Mouse (Mus musculus): ENCODE measurements at regions not wholly inside any gene's neighbourhood (a gene's known extent, or its start where the extent isn't known, plus 50 kb on each side); places are given as distances from the start of the nearest gene placed in this dataset.

GRCm38 (mm10) chr8:26488590-26488989 lies 369.3 kb downstream of the Gm45692 start:
- TF ChIP-seq USF2 (conservative IDR thresholded peaks at IDR 0.05; ENCODE audit: low read depth, low read length) (no peak), POLR2AphosphoS2 (IDR thresholded peaks at IDR 0.05; ENCODE audit: low read depth, low read length) (no peak), PAX5 (IDR thresholded peaks at IDR 0.05; ENCODE audit: low read length) (no peak), MAX (IDR thresholded peaks at IDR 0.05; ENCODE audit: low read length) (no peak), SIN3A (IDR thresholded peaks at IDR 0.05; ENCODE audit: low read length) (no peak), RCOR1 (conservative IDR thresholded peaks at IDR 0.05; ENCODE audit: low read depth, low read length) (no peak), MXI1 (IDR thresholded peaks at IDR 0.05; ENCODE audit: low read depth, low read length) (no peak), UBTF (IDR thresholded peaks at IDR 0.05; ENCODE audit: low read depth, low read length) (no peak), ZKSCAN1 (IDR thresholded peaks at IDR 0.05; ENCODE audit: borderline replicate concordance, low read depth, low read length) (no peak), GABPA (IDR thresholded peaks at IDR 0.05; ENCODE audit: insufficient replicate concordance, low read depth, low read length) (no peak), USF1 (IDR thresholded peaks at IDR 0.05; ENCODE audit: low read depth, low read length) (no peak)
- H3K36me3 ChIP-seq (replicated peaks in 1 of 2; ENCODE audit: control insufficient read depth in 1 of 2, insufficient read depth in 1 of 2, low read length in 1 of 2): no peaks in the 10 kb centered on the region
- dilution Hi-C loops (cut with MboI; ENCODE audit: extremely low pct_ligation_motif_present, extremely low pct_unique_long_range_greater_than_20kb, low sequenced_read_pairs): no loop called here

GRCm38 (mm10) chr8:26501196-26501813 lies 382.0 kb downstream of the Gm45692 start:
- Histone ChIP-seq H3K9ac (ENCODE audit: insufficient read depth, low read depth) (no peak overlapping the region), H3K4me2 (ENCODE audit: insufficient read depth, low read depth, poor library complexity, severe bottlenecking) (no peak overlapping the region), H3K27ac (ENCODE audit: insufficient read depth, low read depth) (no peak overlapping the region), H3K27me3 (replicated peaks) (no peaks in the 10 kb centered on the region), H3K79me2 (replicated peaks; ENCODE audit: control insufficient read depth, extremely low read depth, insufficient read depth, poor library complexity, severe bottlenecking) (no peaks in the 10 kb centered on the region), H3K4me1 (ENCODE audit: control insufficient read depth in 1 of 2, insufficient read depth in 2 of 2) (peaks cover 0 to 7% of the 10 kb centered on the region in 2 experiments; a peak in 1 of 4 replicates), H3K36me3 (replicated peaks in 1 of 2; ENCODE audit: control insufficient read depth in 1 of 2, insufficient read depth in 1 of 2, low read length in 1 of 2) (no peaks in the 10 kb centered on the region), H3K9me3 (replicated peaks; ENCODE audit: low read length) (no peaks in the 10 kb centered on the region), H3K4me3 (replicated peaks in 1 of 3; ENCODE audit: low read depth in 2 of 3, low read length in 2 of 3, poor library complexity in 1 of 3) (no peak overlapping the region)
- no peak for DNase-seq (ENCODE audit: extremely low read depth)
- no peak for TF ChIP-seq IRF4 (IDR thresholded peaks at IDR 0.05; ENCODE audit: low read depth, low read length)
- no peak for TF ChIP-seq TBP (conservative IDR thresholded peaks at IDR 0.05; ENCODE audit: low read depth, low read length)
- TF ChIP-seq CHD2 (IDR thresholded peaks at IDR 0.05; ENCODE audit: low read length): no peak
- TF ChIP-seq ELF1 (IDR thresholded peaks at IDR 0.05; ENCODE audit: low read depth, low read length): no peak
- TF ChIP-seq EP300 (IDR thresholded peaks at IDR 0.05; ENCODE audit: low read length): no peak
- TF ChIP-seq POLR2AphosphoS2 (IDR thresholded peaks at IDR 0.05; ENCODE audit: low read depth, low read length): no peak
- no peak for TF ChIP-seq MXI1 (IDR thresholded peaks at IDR 0.05; ENCODE audit: low read depth, low read length)
- no peak for TF ChIP-seq SMC3 (IDR thresholded peaks at IDR 0.05; ENCODE audit: low read depth, low read length)
- TF ChIP-seq ZC3H11A (IDR thresholded peaks at IDR 0.05; ENCODE audit: low read depth, low read length): no peak
- no peak for TF ChIP-seq MAFK (IDR thresholded peaks at IDR 0.05; ENCODE audit: insufficient replicate concordance, low read length)
- TF ChIP-seq MAZ (IDR thresholded peaks at IDR 0.05; ENCODE audit: low read depth, low read length): no peak
- no peak for TF ChIP-seq RAD21 (IDR thresholded peaks at IDR 0.05; ENCODE audit: low read depth, low read length)
- TF ChIP-seq USF1 (IDR thresholded peaks at IDR 0.05; ENCODE audit: low read depth, low read length): no peak
- no peak for TF ChIP-seq TCF12 (IDR thresholded peaks at IDR 0.05; ENCODE audit: low read depth, low read length)
- no peak for TF ChIP-seq JUN (IDR thresholded peaks at IDR 0.05; ENCODE audit: insufficient read depth, low read depth, low read length)
- no peak for TF ChIP-seq MYC (IDR thresholded peaks at IDR 0.05; ENCODE audit: low read depth, low read length)
- TF ChIP-seq UBTF (IDR thresholded peaks at IDR 0.05; ENCODE audit: low read depth, low read length): no peak
- no peak for TF ChIP-seq PAX5 (IDR thresholded peaks at IDR 0.05; ENCODE audit: low read length)
- TF ChIP-seq GABPA (IDR thresholded peaks at IDR 0.05; ENCODE audit: insufficient replicate concordance, low read depth, low read length): no peak
- in situ Hi-C loops (cut with MboI; ENCODE audit: low pct_ligation_motif_present, low pct_unique_long_range_greater_than_20kb, low sequenced_read_pairs): no loop called here
- dilution Hi-C loops (cut with MboI; ENCODE audit: extremely low pct_ligation_motif_present, extremely low pct_unique_long_range_greater_than_20kb, low sequenced_read_pairs): no loop called here

More at GRCm38 (mm10) chr8:26488590-26488989, 369.3 kb downstream of the Gm45692 start:
- Histone ChIP-seq H3K27ac (ENCODE audit: insufficient read depth, low read depth) (no peak overlapping the region), H3K4me2 (ENCODE audit: insufficient read depth, low read depth, poor library complexity, severe bottlenecking) (no peak overlapping the region), H3K27me3 (replicated peaks) (no peaks in the 10 kb centered on the region), H3K79me2 (replicated peaks; ENCODE audit: control insufficient read depth, extremely low read depth, insufficient read depth, poor library complexity, severe bottlenecking) (no peaks in the 10 kb centered on the region), H3K9ac (ENCODE audit: insufficient read depth, low read depth) (no peak overlapping the region), H3K9me3 (replicated peaks; ENCODE audit: low read length) (no peaks in the 10 kb centered on the region), H3K4me1 (ENCODE audit: control insufficient read depth in 1 of 2, insufficient read depth in 2 of 2) (no peaks in the 10 kb centered on the region), H3K4me3 (replicated peaks in 1 of 3; ENCODE audit: low read depth in 2 of 3, low read length in 2 of 3, poor library complexity in 1 of 3) (no peak overlapping the region)
- DNase-seq (ENCODE audit: extremely low read depth): no peak
- in situ Hi-C loops (cut with MboI; ENCODE audit: low pct_ligation_motif_present, low pct_unique_long_range_greater_than_20kb, low sequenced_read_pairs): no loop called here
